Mouse (Mus musculus) liver, embryonic 13.5 days (tissue): ENCODE measurements at regions not wholly inside any gene's neighbourhood (a gene's known extent, or its start where the extent isn't known, plus 50 kb on each side); places are given as distances from the start of the nearest gene placed in this dataset.

Experiments
- ATAC-seq: fragments of 200-750 bp; cut with Nextera tagmentation; 2 replicates; pipeline ENCODE4 v1.8.0; 2017; ENCODE audit warnings: low read depth, mild to moderate bottlenecking, moderate number of reproducible peaks, moderate library complexity
- DNase-seq: peaks from one replicate; pipeline ENCODE4 v3.0.0; 2022
- H3K27ac ChIP-seq: fragments of 300-500 bp; sonication (generic); 2 replicates; pipeline ENCODE4 v1.5.1; 2015; ENCODE audit warnings: moderate library complexity, mild to moderate bottlenecking, inconsistent platforms
- H3K27me3 ChIP-seq: fragments of 300-500 bp; sonication (generic); 2 replicates; pipeline ENCODE4 v1.6.1; 2015; ENCODE audit warnings: mild to moderate bottlenecking, inconsistent platforms
- H3K36me3 ChIP-seq: fragments of 300-500 bp; sonication (generic); 2 replicates; pipeline ENCODE4 v1.6.1; 2015; ENCODE audit warnings: mild to moderate bottlenecking, inconsistent platforms
- H3K4me1 ChIP-seq: fragments of 300-500 bp; sonication (generic); replicated peaks from 2 replicates; pipeline ENCODE4 v1.6.1; 2015; ENCODE audit warnings: inconsistent platforms
- H3K4me2 ChIP-seq: fragments of 300-500 bp; sonication (generic); 2 replicates; pipeline ENCODE4 v1.6.1; 2015; ENCODE audit warnings: inconsistent platforms, mild to moderate bottlenecking, moderate library complexity
- H3K4me3 ChIP-seq: fragments of 300-500 bp; sonication (generic); replicated peaks from 2 replicates; pipeline ENCODE4 v1.5.1; 2015; ENCODE audit warnings: mild to moderate bottlenecking, inconsistent platforms
- H3K9ac ChIP-seq: fragments of 300-500 bp; sonication (generic); 2 replicates; pipeline ENCODE4 v1.6.1; 2015; ENCODE audit warnings: mild to moderate bottlenecking, inconsistent platforms
- H3K9me3 ChIP-seq: fragments of 300-500 bp; sonication (generic); replicated peaks from 2 replicates; pipeline ENCODE4 v1.6.1; 2016; ENCODE audit warnings: inconsistent platforms
- WGBS: fragments of 180-500 bp; shearing (Covaris S2); methylation state at CpG from one replicate; pipeline ENCODE4 v1.1.7; 2015; ENCODE audit not compliant: insufficient replicate concordance; 5-methylcytosine and 5-hydroxymethylcytosine counted together

- H3K4me3 ChIP-seq: no peak overlapping the region
- 71% methylated on average over 4 of the region's 4 CpGs for WGBS
- no peaks in the 10 kb centered on the region for H3K9me3 ChIP-seq
- no peak overlapping the region for H3K9ac ChIP-seq
- H3K27me3 ChIP-seq: no peaks in the 10 kb centered on the region
- no peak overlapping the region for H3K27ac ChIP-seq
- no peak overlapping the region for H3K4me2 ChIP-seq
- ATAC-seq (no peak), DNase-seq (no peak)
- H3K36me3 ChIP-seq: no peaks in the 10 kb centered on the region
- peaks cover 15% of the 10 kb centered on the region for H3K4me1 ChIP-seq
Observed at GRCm38 (mm10) chr19:32910050-32910462, 152.8 kb downstream of the Pten start.

GRCm38 (mm10) chr19:32912323-32912722 is 155.0 kb downstream of the Pten start:
- WGBS: 66% methylated on average over 3 of the region's 3 CpGs
- Histone ChIP-seq H3K4me1 (no peaks in the 10 kb centered on the region), H3K4me3 (no peak overlapping the region), H3K36me3 (no peaks in the 10 kb centered on the region), H3K27ac (no peak overlapping the region), H3K9ac (no peak overlapping the region), H3K27me3 (no peaks in the 10 kb centered on the region), H3K9me3 (no peaks in the 10 kb centered on the region), H3K4me2 (no peak overlapping the region)
- DNase-seq (no peak), ATAC-seq (no peak)

GRCm38 (mm10) chr19:32916507-32917280 is 159.4 kb downstream of the Pten start:
- no peak overlapping the region for H3K4me2 ChIP-seq
- no peaks in the 10 kb centered on the region for H3K9me3 ChIP-seq
- ATAC-seq: no peak
- DNase-seq: no peak
- no peaks in the 10 kb centered on the region for H3K4me1 ChIP-seq
- H3K27me3 ChIP-seq: no peaks in the 10 kb centered on the region; the same call in 1 of the 2 replicates
- H3K4me3 ChIP-seq: no peak overlapping the region
- H3K9ac ChIP-seq: no peak overlapping the region
- H3K27ac ChIP-seq: no peak overlapping the region
- H3K36me3 ChIP-seq: no peaks in the 10 kb centered on the region
- WGBS: 70% methylated on average over 8 of the region's 8 CpGs

GRCm38 (mm10) chr19:32921021-32921420 is 163.7 kb downstream of the Pten start:
- H3K27ac ChIP-seq: no peak overlapping the region
- WGBS: 69% methylated on average over 3 of the region's 3 CpGs
- no peaks in the 10 kb centered on the region for H3K36me3 ChIP-seq

GRCm38 (mm10) chr19:32923911-32924310 is 166.6 kb downstream of the Pten start:
- Histone ChIP-seq H3K9ac (no peak overlapping the region), H3K36me3 (no peaks in the 10 kb centered on the region), H3K4me2 (no peak overlapping the region), H3K27ac (no peak overlapping the region), H3K27me3 (no peaks in the 10 kb centered on the region; the same call in 1 of the 2 replicates), H3K9me3 (no peaks in the 10 kb centered on the region), H3K4me1 (no peaks in the 10 kb centered on the region), H3K4me3 (no peak overlapping the region)
- DNase-seq: no peak
- WGBS: 56% methylated on average over 3 of the region's 3 CpGs
- no peak for ATAC-seq

More at GRCm38 (mm10) chr19:32921021-32921420, 163.7 kb downstream of the Pten start:
- no peak overlapping the region for H3K9ac ChIP-seq
- no peaks in the 10 kb centered on the region for H3K4me1 ChIP-seq
- DNase-seq (no peak), ATAC-seq (no peak)
- H3K4me3 ChIP-seq: no peak overlapping the region
- H3K4me2 ChIP-seq: no peak overlapping the region
- H3K27me3 ChIP-seq: no peaks in the 10 kb centered on the region; the same call in none of the 2 replicates
- no peaks in the 10 kb centered on the region for H3K9me3 ChIP-seq

GRCm38 (mm10) chr19:32925628-32926505 is 168.6 kb downstream of the Pten start:
- no peaks in the 10 kb centered on the region for H3K4me1 ChIP-seq
- no peaks in the 10 kb centered on the region for H3K36me3 ChIP-seq
- H3K9ac ChIP-seq: no peak overlapping the region
- H3K9me3 ChIP-seq: no peaks in the 10 kb centered on the region
- no peak overlapping the region for H3K27ac ChIP-seq
- H3K4me3 ChIP-seq: no peak overlapping the region
- WGBS: 56% methylated on average over 6 of the region's 6 CpGs
- ATAC-seq: no peak
- DNase-seq: no peak
- H3K4me2 ChIP-seq: no peak overlapping the region
- no peaks in the 10 kb centered on the region; the same call in 1 of the 2 replicates for H3K27me3 ChIP-seq

GRCm38 (mm10) chr19:32926571-32926970 is 169.3 kb downstream of the Pten start:
- WGBS: 66% methylated on average over 4 of the region's 4 CpGs
- Histone ChIP-seq H3K9me3 (no peaks in the 10 kb centered on the region), H3K4me2 (no peak overlapping the region), H3K36me3 (no peaks in the 10 kb centered on the region), H3K9ac (no peak overlapping the region), H3K4me1 (no peaks in the 10 kb centered on the region), H3K4me3 (no peak overlapping the region), H3K27ac (no peak overlapping the region), H3K27me3 (no peaks in the 10 kb centered on the region; the same call in 1 of the 2 replicates)
- ATAC-seq: no peak
- no peak for DNase-seq

- H3K36me3 ChIP-seq: no peaks in the 10 kb centered on the region
- ATAC-seq (no peak), DNase-seq (no peak)
- H3K9ac ChIP-seq: no peak overlapping the region
- no peaks in the 10 kb centered on the region for H3K27me3 ChIP-seq
- no peak overlapping the region for H3K4me3 ChIP-seq
- WGBS: 48% methylated on average over 5 of the region's 5 CpGs
- no peaks in the 10 kb centered on the region for H3K4me1 ChIP-seq
- no peak overlapping the region for H3K27ac ChIP-seq
- H3K4me2 ChIP-seq: no peak overlapping the region
- no peaks in the 10 kb centered on the region for H3K9me3 ChIP-seq
Observed at GRCm38 (mm10) chr19:32933676-32934075, 176.4 kb downstream of the Pten start.

- Histone ChIP-seq H3K4me3 (no peak overlapping the region), H3K27me3 (no peaks in the 10 kb centered on the region), H3K9me3 (no peaks in the 10 kb centered on the region), H3K27ac (no peak overlapping the region), H3K36me3 (no peaks in the 10 kb centered on the region), H3K4me1 (no peaks in the 10 kb centered on the region), H3K4me2 (no peak overlapping the region), H3K9ac (no peak overlapping the region)
- ATAC-seq (no peak), DNase-seq (no peak)
- 24% methylated on average over 5 of the region's 5 CpGs for WGBS
Observed at GRCm38 (mm10) chr19:32935638-32936037, 178.3 kb downstream of the Pten start.

- H3K4me1 ChIP-seq: no peaks in the 10 kb centered on the region
- no peaks in the 10 kb centered on the region for H3K27me3 ChIP-seq
- no peaks in the 10 kb centered on the region for H3K36me3 ChIP-seq
- H3K9ac ChIP-seq: no peak overlapping the region
- ATAC-seq: no peak
- no peaks in the 10 kb centered on the region for H3K9me3 ChIP-seq
- H3K4me3 ChIP-seq: no peak overlapping the region
- no peak overlapping the region for H3K4me2 ChIP-seq
- 72% methylated on average over 6 of the region's 6 CpGs for WGBS
- no peak for DNase-seq
- H3K27ac ChIP-seq: no peak overlapping the region
Observed at GRCm38 (mm10) chr19:32937591-32937990, 180.3 kb downstream of the Pten start.

GRCm38 (mm10) chr19:32939692-32940091 is 182.4 kb downstream of the Pten start:
- no peaks in the 10 kb centered on the region for H3K4me1 ChIP-seq
- no peak overlapping the region for H3K9ac ChIP-seq
- DNase-seq (no peak), ATAC-seq (no peak)
- WGBS: 55% methylated on average over 5 of the region's 5 CpGs
- no peak overlapping the region for H3K27ac ChIP-seq
- H3K4me2 ChIP-seq: no peak overlapping the region
- no peaks in the 10 kb centered on the region for H3K27me3 ChIP-seq
- no peaks in the 10 kb centered on the region for H3K36me3 ChIP-seq
- no peaks in the 10 kb centered on the region for H3K9me3 ChIP-seq
- no peak overlapping the region for H3K4me3 ChIP-seq
